Mouse (Mus musculus): ENCODE measurements around the gene Mrpl54. TPM values are rescaled to one million over a fixed set of nuclear protein-coding genes. Genes with fewer than 3 reads are reported as not detected.

The Mrpl54 gene
- 10 to 100 TPM; 95.2 to 97.4 TPM for total RNA-seq (2021)

GRCm38 (mm10) chr10:81266211-81267105 lies at the start of gene Mrpl54, which contains the start of gene Apba3:
Gene Mrpl54, minus strand, starts transcription at chr10:81266934.
Gene Apba3, plus strand, starts transcription at chr10:81266960.
- peak; percentile 97 to 99 for DNase-seq
- intact Hi-C loops (cut with DNase I): no loop called here

- intact Hi-C loops (cut with DNase I): no loop called here
- no peak for DNase-seq
These were observed 48.9 kb upstream of the Mrpl54 start for GRCm38 (mm10) chr10:81315587-81315986.

- intact Hi-C loops (cut with DNase I): no loop called here
- no peak for DNase-seq
These were observed 47.5 kb upstream of the Mrpl54 start for GRCm38 (mm10) chr10:81314201-81314600.

GRCm38 (mm10) chr10:81313581-81313980 lies 46.8 kb upstream of the Mrpl54 start:
- no peak for DNase-seq
- intact Hi-C loops (cut with DNase I): no loop called here

- intact Hi-C loops (cut with DNase I): no loop called here
These were observed 42.8 kb upstream of the Mrpl54 start for GRCm38 (mm10) chr10:81309571-81309970.

GRCm38 (mm10) chr10:81306837-81307682 lies 40.3 kb upstream of the Mrpl54 start:
- DNase-seq: no peak
- intact Hi-C loops (cut with DNase I): no loop called here

More at GRCm38 (mm10) chr10:81309571-81309970, 42.8 kb upstream of the Mrpl54 start:
- no peak for DNase-seq

GRCm38 (mm10) chr10:81306173-81306668 lies 39.5 kb upstream of the Mrpl54 start:
- no peak for DNase-seq
- intact Hi-C loops (cut with DNase I): no loop called here

GRCm38 (mm10) chr10:81305663-81306062 lies 38.9 kb upstream of the Mrpl54 start:
- intact Hi-C loops (cut with DNase I): loop anchor here (1.0 kb wide), 1 partner anchor 16 kb away; no protein-coding TSS in a partner anchor
- no peak for DNase-seq

GRCm38 (mm10) chr10:81304597-81305238 lies 38.0 kb upstream of the Mrpl54 start:
- DNase-seq: peak; percentile 67

GRCm38 (mm10) chr10:81303761-81304160 lies 37.0 kb upstream of the Mrpl54 start:
- DNase-seq: no peak
- intact Hi-C loops (cut with DNase I): no loop called here

More at GRCm38 (mm10) chr10:81304597-81305238, 38.0 kb upstream of the Mrpl54 start:
- intact Hi-C loops (cut with DNase I): loop anchor here (1.0 kb wide), 1 partner anchor 15 kb away; no protein-coding TSS in a partner anchor

GRCm38 (mm10) chr10:81303258-81303657 lies 36.5 kb upstream of the Mrpl54 start:
- intact Hi-C loops (cut with DNase I): no loop called here
- no peak for DNase-seq

- no peak for DNase-seq
These were observed 36.1 kb upstream of the Mrpl54 start for GRCm38 (mm10) chr10:81302781-81303218.

GRCm38 (mm10) chr10:81302288-81302687 lies 35.6 kb upstream of the Mrpl54 start:
- intact Hi-C loops (cut with DNase I): no loop called here
- DNase-seq: no peak

More at GRCm38 (mm10) chr10:81302781-81303218, 36.1 kb upstream of the Mrpl54 start:
- intact Hi-C loops (cut with DNase I): no loop called here

GRCm38 (mm10) chr10:81301321-81301720 lies 34.6 kb upstream of the Mrpl54 start:
- intact Hi-C loops (cut with DNase I): no loop called here
- DNase-seq: no peak

GRCm38 (mm10) chr10:81300352-81300907 lies 33.7 kb upstream of the Mrpl54 start:
- intact Hi-C loops (cut with DNase I): no loop called here
- DNase-seq: no peak

GRCm38 (mm10) chr10:81299585-81300351 lies 33.0 kb upstream of the Mrpl54 start:
- DNase-seq: no peak
- intact Hi-C loops (cut with DNase I): no loop called here

- intact Hi-C loops (cut with DNase I): no loop called here
These were observed 31.8 kb upstream of the Mrpl54 start for GRCm38 (mm10) chr10:81298369-81299100.

GRCm38 (mm10) chr10:81297845-81298244 lies 31.1 kb upstream of the Mrpl54 start:
- intact Hi-C loops (cut with DNase I): no loop called here
- DNase-seq: peak; percentile 62 to 72

More at GRCm38 (mm10) chr10:81298369-81299100, 31.8 kb upstream of the Mrpl54 start:
- DNase-seq: no peak
